Comparison of ENCODE assay signal across 8 mouse cellular contexts in the genomic region with DNA sequence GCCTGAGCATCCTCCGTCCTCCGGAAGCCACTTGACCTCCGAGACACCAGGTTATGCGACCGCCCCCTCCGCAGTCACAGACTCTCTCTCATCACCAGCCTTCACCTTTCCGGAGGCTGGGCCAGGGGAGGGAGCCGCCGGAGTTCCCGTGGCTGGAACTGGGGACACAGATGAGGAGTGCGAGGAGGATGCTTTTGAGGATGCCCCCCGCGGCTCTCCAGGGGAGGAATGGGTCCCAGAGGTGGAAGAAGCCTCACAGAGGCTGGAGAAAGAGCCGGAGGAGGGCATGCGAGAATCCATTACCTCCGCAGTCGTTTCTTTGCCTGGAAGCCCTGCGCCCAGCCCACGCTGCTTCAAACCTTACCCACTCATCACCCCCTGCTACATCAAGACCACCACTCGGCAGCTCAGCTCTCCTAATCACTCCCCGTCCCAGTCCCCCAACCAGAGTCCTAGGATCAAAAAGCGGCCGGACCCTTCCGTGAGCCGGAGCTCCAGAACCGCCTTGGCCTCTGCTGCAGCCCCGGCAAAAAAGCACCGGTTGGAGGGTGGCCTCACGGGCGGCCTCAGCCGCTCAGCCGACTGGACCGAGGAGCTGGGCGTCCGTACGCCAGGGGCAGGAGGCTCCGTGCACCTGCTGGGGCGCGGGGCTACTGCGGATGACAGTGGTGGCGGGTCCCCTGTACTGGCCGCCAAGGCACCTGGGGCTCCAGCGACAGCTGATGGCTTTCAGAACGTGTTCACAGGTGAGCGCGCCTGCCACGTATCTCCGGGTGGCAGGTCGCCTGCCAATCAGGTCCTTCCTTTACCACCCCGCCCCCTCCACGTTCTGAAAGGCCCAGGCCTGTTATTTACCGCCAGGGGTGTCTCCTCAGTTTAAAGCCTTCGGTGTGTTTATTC. TPM values are rescaled to one million over a fixed set of nuclear protein-coding genes. Genes with fewer than 3 reads are reported as not detected.
DNase-seq lines count a peak whose midpoint lies in the region; ATAC-seq and TF ChIP-seq lines count a peak whose summit lies in the region.

No protein-coding gene starts in this region.

- no peak overlapping the region for H3K9ac ChIP-seq in liver, postnatal 0 days (replicated peaks)

- TF ChIP-seq POLR2A in lung, adult 2 months (IDR thresholded peaks at IDR 0.05; ENCODE audit: borderline replicate concordance, extremely low read depth, low read depth, low read length): no peak

- no peak for TF ChIP-seq EP300 in liver, postnatal 0 days (IDR thresholded peaks at IDR 0.05; ENCODE audit: low read depth)

- peak; percentile 3 for DNase-seq in lung, adult 2 months
- no peak for DNase-seq in lung, postnatal 25 days (ENCODE audit: low spot score)
- peak; percentile 90 to 91 for DNase-seq in cerebellum, postnatal 14 days
- DNase-seq in frontal cortex, postnatal 36 days (ENCODE audit: low spot score in 2 of 2): peak; percentile 64 to 71
- DNase-seq in layer of hippocampus, adult 18-20 months (ENCODE audit: low spot score in 2 of 2): peak; percentile 50 to 80
- peak; percentile 36 for DNase-seq in liver, postnatal 0 days
- peak; percentile 86 for DNase-seq in right cerebral cortex, postnatal 10 days (ENCODE audit: low spot score in 2 of 2)
- DNase-seq in T-cell, adult 2 months (ENCODE audit: low spot score): no peak

- H3K27ac ChIP-seq in liver, postnatal 0 days (ENCODE audit: low read depth): no peak overlapping the region

- no peak for TF ChIP-seq CTCF in lung, adult 2 months (IDR thresholded peaks at IDR 0.05; ENCODE audit: insufficient read depth, low read length)
- TF ChIP-seq CTCF in liver, postnatal 0 days (IDR thresholded peaks at IDR 0.05; ENCODE audit: low read depth): no peak

- H3K4me3 ChIP-seq in lung, adult 2 months (replicated peaks; ENCODE audit: extremely low read depth, low read depth, low read length): no peak overlapping the region
- H3K4me3 ChIP-seq in liver, postnatal 0 days (ENCODE audit: low read depth, low read length): peak overlapping the region; percentile 48

- no peaks in the 10 kb centered on the region; the same call in 1 of the 2 replicates for H3K4me1 ChIP-seq in lung, adult 2 months (ENCODE audit: control insufficient read depth, insufficient read depth, low read length)
- H3K4me1 ChIP-seq in liver, postnatal 0 days (ENCODE audit: insufficient read depth): peaks cover 8% of the 10 kb centered on the region; the same call in 1 of the 2 replicates

- H3K4me2 ChIP-seq in liver, postnatal 0 days (ENCODE audit: low read depth, low read length): peak overlapping the region; percentile 70

- ATAC-seq in liver, postnatal 0 days: peak; percentile 56

- peaks cover 27% of the 10 kb centered on the region for H3K27me3 ChIP-seq in liver, postnatal 0 days (ENCODE audit: insufficient read depth, low read length)

- no peaks in the 10 kb centered on the region for H3K9me3 ChIP-seq in liver, postnatal 0 days (ENCODE audit: low read length)

- H3K36me3 ChIP-seq in liver, postnatal 0 days (replicated peaks; ENCODE audit: insufficient read depth, low read length): no peaks in the 10 kb centered on the region

- 2% methylated on average over 53 of the region's 53 CpGs for WGBS in lung, adult 2 months
- 4% methylated on average over 53 of the region's 53 CpGs for WGBS in liver, postnatal 0 days (ENCODE audit: insufficient replicate concordance)

RNA-seq across cellular contexts. Expression of gene Fmn2, which starts 1.5 kb away (rescaled TPM):
- polyA plus RNA-seq in lung, adult 2 months (2012; rRNA removed): 0.08 and 0.17 TPM in 2 replicates
- 10 to 100 TPM; 69.2 to 71.0 TPM for total RNA-seq in layer of hippocampus, adult 18-20 months (2021)
- 0.09 and 0.11 TPM in 2 replicates for polyA plus RNA-seq in liver, postnatal 0 days (2015; fragmentation: Nextera tagmentation; extraction: Ambion mirVana)

Comparison
In these comparisons a context has a peak if more than half of its experiments do, and no peak if none do; other contexts are left out.
1. DNase-seq: peak in lung, adult 2 months (single experiment), cerebellum, postnatal 14 days (2 of 2), frontal cortex, postnatal 36 days (2 of 2), layer of hippocampus, adult 18-20 months (2 of 2), liver, postnatal 0 days (single experiment) and right cerebral cortex, postnatal 10 days (2 of 2); none in lung, postnatal 25 days (single experiment) and T-cell, adult 2 months (single experiment).